Mouse (Mus musculus) MEL (cell line): ENCODE results near the gene Chid1. TPM values are rescaled to one million over a fixed set of nuclear protein-coding genes. Genes with fewer than 3 reads are reported as not detected.

Source experiments
- DNase-seq: peaks from one replicate; pipeline ENCODE4 v3.0.0; 2011; ENCODE audit warnings: low read depth, low spot score
- H3K27ac ChIP-seq: 2 replicates; pipeline ENCODE4 v1.5.1; 2012; ENCODE audit warnings: low read depth, mild to moderate bottlenecking, control low read depth, low read length, moderate library complexity; ENCODE audit not compliant: control insufficient read depth
- H3K27me3 ChIP-seq, 2 experiments: fragments of 150-350 bp in 1 of 2; sonication (generic) in 1 of 2; 2 replicates each; pipeline ENCODE4 v1.6.1; 2012; ENCODE audit warnings: low read length in 2 of 2, mild to moderate bottlenecking in 2 of 2, improper control_type of control experiment in 1 of 2, moderate library complexity in 1 of 2; ENCODE audit not compliant: insufficient read depth in 2 of 2, control insufficient read depth in 1 of 2
- H3K36me3 ChIP-seq, 2 experiments: 2 replicates each; pipeline ENCODE4 v1.6.1; 2012 to 2014; ENCODE audit warnings: low read length in 2 of 2, improper control_type of control experiment in 1 of 2, inconsistent platforms in 1 of 2, mild to moderate bottlenecking in 1 of 2; ENCODE audit not compliant: insufficient read depth in 2 of 2, control insufficient read depth in 1 of 2
- H3K4me1 ChIP-seq, 2 experiments: fragments of 150-350 bp in 1 of 2; sonication (generic) in 1 of 2; 2 replicates each; pipeline ENCODE4 v1.6.1; 2012; ENCODE audit warnings: low read length in 2 of 2, improper control_type of control experiment in 1 of 2, mild to moderate bottlenecking in 1 of 2; ENCODE audit not compliant: insufficient read depth in 2 of 2, control insufficient read depth in 1 of 2
- H3K4me3 ChIP-seq, 2 experiments: fragments of 150-350 bp in 1 of 2; sonication (generic) in 1 of 2; 2 replicates each; pipeline ENCODE4 v1.5.1; 2012; ENCODE audit warnings: low read depth in 2 of 2, low read length in 2 of 2, mild to moderate bottlenecking in 2 of 2, moderate library complexity in 2 of 2, control low read depth in 1 of 2, improper control_type of control experiment in 1 of 2; ENCODE audit not compliant: control insufficient read depth in 1 of 2, insufficient read depth in 1 of 2
- H3K79me2 ChIP-seq: 2 replicates; pipeline ENCODE4 v1.6.1; 2012; ENCODE audit warnings: mild to moderate bottlenecking, low read length, moderate library complexity; ENCODE audit not compliant: control insufficient read depth, poor library complexity, insufficient read depth
- H3K9ac ChIP-seq: 2 replicates; pipeline ENCODE4 v1.6.1; 2012; ENCODE audit warnings: low read depth, mild to moderate bottlenecking, control low read depth, low read length, moderate library complexity; ENCODE audit not compliant: control insufficient read depth, poor library complexity, severe bottlenecking
- H3K9me3 ChIP-seq: fragments of 150-350 bp; sonication (generic); replicated peaks from 2 replicates; pipeline ENCODE4 v1.6.1; 2012; ENCODE audit warnings: mild to moderate bottlenecking, low read length, improper control_type of control experiment, moderate library complexity; ENCODE audit not compliant: insufficient read depth
- CTCF ChIP-seq, 3 experiments: IDR thresholded peaks in 2 of 3; conservative IDR thresholded peaks in 1 of 3; 2 replicates each; pipeline ENCODE4 v1.5.1; 2011 to 2012; ENCODE audit warnings: low read length in 3 of 3, low read depth in 2 of 3, mild to moderate bottlenecking in 2 of 3, improper control_type of control experiment in 1 of 3, inconsistent platforms in 1 of 3, mixed read lengths in 1 of 3, moderate library complexity in 1 of 3; ENCODE audit not compliant: control insufficient read depth in 1 of 3, insufficient read depth in 1 of 3, poor library complexity in 1 of 3, severe bottlenecking in 1 of 3
- E2F4 ChIP-seq: IDR thresholded peaks from 2 replicates; pipeline ENCODE4 v1.6.1; 2011; ENCODE audit warnings: low read depth, low read length, improper control_type of control experiment, borderline replicate concordance
- EP300 ChIP-seq, 2 experiments: IDR thresholded peaks; 2 replicates each; pipeline ENCODE4 v1.6.1; 2011; ENCODE audit warnings: improper control_type of control experiment in 2 of 2, low read length in 2 of 2, low read depth in 1 of 2, mild to moderate bottlenecking in 1 of 2
- JUND ChIP-seq: IDR thresholded peaks from 2 replicates; pipeline ENCODE4 v1.6.1; 2011; ENCODE audit warnings: low read depth, mild to moderate bottlenecking, improper control_type of control experiment, low read length
- MAFK ChIP-seq: IDR thresholded peaks from 2 replicates; pipeline ENCODE4 v1.6.1; 2011; ENCODE audit warnings: low read depth, mild to moderate bottlenecking, low read length, improper control_type of control experiment, borderline replicate concordance
- MAX ChIP-seq: IDR thresholded peaks from 2 replicates; pipeline ENCODE4 v1.6.1; 2011; ENCODE audit warnings: low read length, improper control_type of control experiment
- MAZ ChIP-seq: IDR thresholded peaks from 2 replicates; pipeline ENCODE4 v1.6.1; 2012; ENCODE audit warnings: low read depth, mild to moderate bottlenecking, inconsistent platforms, low read length, improper control_type of control experiment
- MEF2A ChIP-seq: IDR thresholded peaks from 2 replicates; pipeline ENCODE4 v1.6.1; 2014; ENCODE audit warnings: low read depth, mild to moderate bottlenecking, inconsistent platforms, low read length, improper control_type of control experiment; ENCODE audit not compliant: poor library complexity, insufficient replicate concordance, severe bottlenecking; ENCODE audit errors: extremely low read depth
- NELFE ChIP-seq: IDR thresholded peaks from 2 replicates; pipeline ENCODE4 v1.6.1; 2011; ENCODE audit warnings: low read depth, low read length, improper control_type of control experiment
- NRF1 ChIP-seq: IDR thresholded peaks from 2 replicates; pipeline ENCODE4 v1.6.1; 2014; ENCODE audit warnings: low read depth, mild to moderate bottlenecking, inconsistent platforms, low read length, improper control_type of control experiment, moderate library complexity; ENCODE audit not compliant: poor library complexity, insufficient read depth, severe bottlenecking
- POLR2A ChIP-seq, 2 experiments: IDR thresholded peaks; 2 replicates each; pipeline ENCODE4 v1.6.1; 2011 to 2012; ENCODE audit warnings: low read length in 2 of 2, mild to moderate bottlenecking in 2 of 2, control low read depth in 1 of 2, improper control_type of control experiment in 1 of 2, low read depth in 1 of 2, moderate library complexity in 1 of 2; ENCODE audit not compliant: control insufficient read depth in 1 of 2, insufficient read depth in 1 of 2, poor library complexity in 1 of 2
- POLR2AphosphoS2 ChIP-seq: IDR thresholded peaks from 2 replicates; pipeline ENCODE4 v1.6.1; 2011; ENCODE audit warnings: low read length, improper control_type of control experiment
- TBP ChIP-seq: IDR thresholded peaks from 2 replicates; pipeline ENCODE4 v1.8.0; 2011; ENCODE audit warnings: low read depth, low read length, improper control_type of control experiment
- USF1 ChIP-seq: IDR thresholded peaks from 2 replicates; pipeline ENCODE4 v1.6.1; 2014; ENCODE audit warnings: low read depth, mild to moderate bottlenecking, inconsistent platforms, low read length, improper control_type of control experiment, moderate library complexity
- ZMIZ1 ChIP-seq: IDR thresholded peaks from 2 replicates; pipeline ENCODE4 v1.6.1; 2012; ENCODE audit warnings: low read depth, mild to moderate bottlenecking, inconsistent platforms, low read length, improper control_type of control experiment, moderate library complexity
- polyA plus RNA-seq, 2 experiments: library from polyadenylated mRNA; stranded (reverse) in 1 of 2; unstranded in 1 of 2; fragments of >175 nt in 1 of 2; fragments of >200 nt in 1 of 2; gene quantifications; 2 replicates each; pipeline versions ENCODE4 v1.2.1 to v1.2.4; 2012; ENCODE audit warnings: low replicate concordance in 2 of 2, low read depth in 1 of 2; ENCODE audit not compliant: insufficient read length in 2 of 2, insufficient read depth in 1 of 2, missing spikeins in 1 of 2
- total RNA-seq: library from RNA; depleted of rRNA; stranded (reverse); fragments of 300-350 nt; gene quantifications from 2 replicates; pipeline ENCODE4 v1.2.3, GENCODE M21; 2012

The Chid1 gene
- total and polyA plus RNA-seq, 3 experiments = 36.1 to 46.7 TPM; not detected in 1

DNA sequence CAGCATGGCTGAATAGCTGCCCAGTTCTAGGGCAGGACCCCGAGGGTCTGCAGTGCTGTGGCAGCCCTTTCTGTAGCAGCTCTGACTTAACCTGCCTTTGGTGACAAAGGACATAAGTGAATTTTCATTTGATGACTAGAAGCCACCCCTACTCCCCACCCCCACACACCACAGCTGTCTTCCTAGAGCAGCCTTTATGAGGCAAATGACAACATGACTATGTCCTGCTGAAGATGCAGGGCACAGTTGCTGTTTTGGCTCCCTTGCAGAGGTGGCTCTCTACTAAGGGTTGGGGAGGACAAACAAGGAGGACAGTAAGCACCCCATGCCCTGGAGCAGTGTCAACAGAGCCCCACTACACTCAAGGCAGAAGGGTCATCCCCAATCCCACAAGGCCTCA lies 19.9 kb downstream of the Chid1 start:
- H3K9ac ChIP-seq = no peak overlapping the region
- DNase-seq = no peak
- no peaks in the 10 kb centered on the region for H3K4me1 ChIP-seq
- H3K9me3 ChIP-seq = no peaks in the 10 kb centered on the region
- H3K36me3 ChIP-seq = no peaks in the 10 kb centered on the region
- no peak overlapping the region for H3K27ac ChIP-seq
- no peaks in the 10 kb centered on the region for H3K27me3 ChIP-seq
- no peak for TF ChIP-seq MAFK
- no peak for TF ChIP-seq EP300 (IDR thresholded peaks at IDR 0.05; ENCODE audit: low read depth in 1 of 2, low read length in 2 of 2)
- TF ChIP-seq NELFE = no peak
- H3K79me2 ChIP-seq = no peaks in the 10 kb centered on the region
- H3K4me3 ChIP-seq = no peak overlapping the region

DNA sequence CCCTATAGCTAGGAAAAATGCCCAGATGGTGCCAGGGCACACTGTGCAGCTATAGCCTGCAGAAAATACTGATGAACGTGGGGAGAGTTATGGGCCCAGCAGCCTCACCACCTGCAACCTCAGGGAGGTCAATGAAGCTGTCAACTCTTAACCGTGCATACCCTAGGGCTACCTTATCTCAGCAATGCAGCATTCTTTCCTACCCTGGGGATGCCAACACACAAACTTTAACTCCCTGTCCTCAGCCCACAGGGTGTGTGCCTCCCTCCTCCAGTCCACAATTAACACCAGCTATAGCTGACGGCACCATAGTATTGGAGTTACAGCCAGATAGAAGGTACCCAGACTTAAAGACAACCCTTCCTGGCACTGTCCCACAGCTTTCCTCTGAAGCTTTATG lies 20.7 kb downstream of the Chid1 start:
- Histone ChIP-seq H3K4me1 (no peaks in the 10 kb centered on the region), H3K27me3 (no peaks in the 10 kb centered on the region), H3K9ac (no peak overlapping the region), H3K9me3 (no peaks in the 10 kb centered on the region), H3K27ac (no peak overlapping the region), H3K36me3 (no peaks in the 10 kb centered on the region), H3K79me2 (no peaks in the 10 kb centered on the region), H3K4me3 (no peak overlapping the region)
- no peak for DNase-seq
- no peak for TF ChIP-seq MAZ
- TF ChIP-seq POLR2A (IDR thresholded peaks at IDR 0.05; ENCODE audit: control insufficient read depth in 1 of 2, insufficient read depth in 1 of 2, low read depth in 1 of 2, low read length in 2 of 2, poor library complexity in 1 of 2) = no peak
- TF ChIP-seq E2F4 = no peak
- no peak for TF ChIP-seq JUND
- no peak for TF ChIP-seq NRF1
- TF ChIP-seq MEF2A = no peak
- no peak for TF ChIP-seq POLR2AphosphoS2
- TF ChIP-seq USF1 = no peak
- TF ChIP-seq TBP = no peak
- no peak for TF ChIP-seq ZMIZ1

DNA sequence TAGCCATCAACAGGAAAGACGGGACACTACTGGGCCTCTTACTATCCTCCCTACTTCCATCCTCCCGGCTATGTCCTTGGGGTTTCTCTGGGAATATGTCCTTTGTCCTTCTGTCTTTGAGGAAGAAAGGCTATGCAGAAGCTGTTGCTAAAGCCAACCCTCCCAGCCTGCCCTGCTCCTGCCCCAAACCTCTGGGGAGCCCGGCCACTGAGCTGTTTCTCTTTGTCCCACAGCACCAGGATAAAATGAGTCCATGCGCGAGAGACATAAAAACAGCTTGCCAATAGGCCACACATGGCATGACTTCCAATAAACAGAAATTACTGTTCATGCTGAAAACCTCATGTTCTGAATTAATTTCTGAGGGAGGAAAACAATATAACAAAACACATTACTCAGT lies 21.4 kb downstream of the Chid1 start:
- no peak overlapping the region for H3K4me3 ChIP-seq
- no peaks in the 10 kb centered on the region for H3K4me1 ChIP-seq
- no peaks in the 10 kb centered on the region for H3K36me3 ChIP-seq
- H3K9ac ChIP-seq = no peak overlapping the region
- no peaks in the 10 kb centered on the region for H3K9me3 ChIP-seq
- H3K79me2 ChIP-seq = no peaks in the 10 kb centered on the region
- H3K27me3 ChIP-seq = no peaks in the 10 kb centered on the region
- TF ChIP-seq CTCF (IDR thresholded peaks at IDR 0.05 in 2 of 3, conservative IDR thresholded peaks at IDR 0.05 in 1 of 3; ENCODE audit: control insufficient read depth in 1 of 3, insufficient read depth in 1 of 3, low read depth in 2 of 3, low read length in 3 of 3, poor library complexity in 1 of 3, severe bottlenecking in 1 of 3) = no peak
- TF ChIP-seq MAX = no peak
- TF ChIP-seq, all 39 proteins: peak for 0
- DNase-seq = no peak
- H3K27ac ChIP-seq = no peak overlapping the region
